Mouse (Mus musculus) midbrain, postnatal 0 days (tissue): ENCODE measurements around the gene Shprh. TPM values are rescaled to one million over a fixed set of nuclear protein-coding genes. Genes with fewer than 3 reads are reported as not detected.

ENCODE experiments used
- ATAC-seq: fragments of 200-750 bp; cut with Nextera tagmentation; 2 replicates; pipeline ENCODE4 v1.8.0; 2017; ENCODE audit warnings: moderate number of reproducible peaks, mild to moderate bottlenecking, moderate TSS enrichment, moderate library complexity; ENCODE audit not compliant: low FRiP score
- DNase-seq: peaks from one replicate; pipeline ENCODE4 v3.0.0-alpha.2; 2015; ENCODE audit warnings: low spot score
- H3K27ac ChIP-seq: fragments of 300-500 bp; sonication (generic); 2 replicates; pipeline ENCODE4 v1.5.1; 2014; ENCODE audit warnings: low read depth, mild to moderate bottlenecking, low read length, mixed read lengths
- H3K27me3 ChIP-seq: fragments of 300-500 bp; sonication (generic); 2 replicates; pipeline ENCODE4 v1.6.1; 2014; ENCODE audit warnings: low read length, control low read depth, mixed read lengths; ENCODE audit not compliant: insufficient read depth
- H3K36me3 ChIP-seq: fragments of 300-500 bp; sonication (generic); 2 replicates; pipeline ENCODE4 v1.6.1; 2014; ENCODE audit warnings: low read length, control low read depth, mixed read lengths; ENCODE audit not compliant: insufficient read depth
- H3K4me1 ChIP-seq: fragments of 300-500 bp; sonication (generic); 2 replicates; pipeline ENCODE4 v1.6.1; 2014; ENCODE audit warnings: mild to moderate bottlenecking, control low read depth, antibody characterized with exemption, low read length, mixed read lengths; ENCODE audit not compliant: insufficient read depth
- H3K4me2 ChIP-seq: fragments of 300-500 bp; sonication (generic); 2 replicates; pipeline ENCODE4 v1.6.1; 2014; ENCODE audit warnings: low read depth, mild to moderate bottlenecking, low read length, mixed read lengths; ENCODE audit not compliant: poor library complexity, severe bottlenecking
- H3K4me3 ChIP-seq: fragments of 300-500 bp; sonication (generic); 2 replicates; pipeline ENCODE4 v1.5.1; 2014; ENCODE audit warnings: low read depth, mild to moderate bottlenecking, low read length, moderate library complexity
- H3K9ac ChIP-seq: fragments of 300-500 bp; sonication (generic); replicated peaks from 2 replicates; pipeline ENCODE4 v1.6.1; 2014; ENCODE audit warnings: mild to moderate bottlenecking, low read length, moderate library complexity, mixed read lengths; ENCODE audit not compliant: poor library complexity, severe bottlenecking
- H3K9me3 ChIP-seq: fragments of 300-500 bp; sonication (generic); 2 replicates; pipeline ENCODE4 v1.6.1; 2016; ENCODE audit warnings: low read length, control low read depth
- CTCF ChIP-seq: IDR thresholded peaks from 2 replicates; pipeline ENCODE4 v1.5.1; 2016; ENCODE audit warnings: antibody characterized with exemption, mild to moderate bottlenecking
- WGBS: fragments of 180-500 bp; shearing (Covaris S2); extraction: QIAGEN DNeasy Blood & Tissue Kit; methylation state at CpG from one replicate; pipeline ENCODE4 v1.1.7; 2014; 5-methylcytosine and 5-hydroxymethylcytosine counted together
- polyA plus RNA-seq: library from polyadenylated mRNA; unstranded; fragments of >200 nt; fragmentation: Nextera tagmentation; extraction: Ambion mirVana; gene quantifications from 2 replicates; pipeline ENCODE4 v1.2.1, GENCODE M21; 2015
- total RNA-seq: library from RNA; depleted of rRNA; stranded (reverse); fragments of >200 nt; gene quantifications from 2 replicates; pipeline ENCODE4 v1.2.3, GENCODE M21; 2014; rRNA removed

Gene Shprh
- total RNA-seq = 27.5 and 29.0 TPM in 2 replicates
- polyA plus RNA-seq = 12.4 and 14.4 TPM in 2 replicates

- no peaks in the 10 kb centered on the region for H3K27me3 ChIP-seq
- no peaks in the 10 kb centered on the region for H3K9me3 ChIP-seq
- peak within 1 kb of the TSS; percentile 78 for H3K27ac ChIP-seq
- H3K36me3 ChIP-seq = peaks cover 8% of the 10 kb centered on the region; the same call in 1 of the 2 replicates
- DNase-seq (peak; percentile 99), ATAC-seq (peak; percentile 100)
- TF ChIP-seq CTCF = peak; percentile 67
- peak within 1 kb of the TSS; percentile 97 for H3K4me3 ChIP-seq
- H3K4me2 ChIP-seq = peak within 1 kb of the TSS; percentile 83
- H3K9ac ChIP-seq = peak within 1 kb of the TSS; percentile 90
- 1% methylated on average over 56 of the region's 60 CpGs for WGBS
- peaks cover 3% of the 10 kb centered on the region; the same call in 1 of the 2 replicates for H3K4me1 ChIP-seq
These were observed at the start of gene Shprh for GRCm38 (mm10) chr10:11148884-11149741. Gene Shprh (plus strand): TSS chr10:11149427.

DNA sequence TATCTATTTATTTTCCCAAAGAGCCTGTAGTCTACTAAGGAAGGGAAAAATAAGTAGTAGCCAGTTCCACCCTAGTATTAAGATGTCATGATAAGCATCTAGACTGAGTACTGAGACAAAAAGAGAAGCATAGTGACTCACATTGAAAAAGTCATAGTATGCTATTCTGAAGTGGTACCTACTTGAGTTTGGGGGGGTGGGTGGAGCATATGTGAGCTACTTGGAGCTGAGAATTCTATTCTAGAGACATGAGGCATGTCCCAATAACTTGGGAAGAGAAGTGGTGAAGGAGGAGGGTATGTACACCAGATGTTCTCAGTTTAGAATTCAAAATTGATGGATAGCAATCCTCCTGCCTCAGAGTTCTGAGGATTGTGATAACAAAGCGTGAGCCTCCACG lies 27.4 kb upstream of the Shprh start:
- Histone ChIP-seq H3K9ac (no peak overlapping the region), H3K36me3 (no peaks in the 10 kb centered on the region), H3K9me3 (no peaks in the 10 kb centered on the region), H3K4me3 (no peak overlapping the region), H3K27ac (no peak overlapping the region), H3K27me3 (no peaks in the 10 kb centered on the region), H3K4me2 (no peak overlapping the region), H3K4me1 (no peaks in the 10 kb centered on the region)
- TF ChIP-seq CTCF = no peak
- WGBS = 97% methylated on average over 2 of the region's 2 CpGs
- ATAC-seq = no peak
- no peak for DNase-seq

- Histone ChIP-seq H3K9me3 (0 out of 2 replicates have a peak, but pooled peaks cover 5% of the 10 kb centered on the region), H3K9ac (no peak overlapping the region)
- no peak for TF ChIP-seq CTCF
These were observed 3.6 kb upstream of the Shprh start for GRCm38 (mm10) chr10:11145580-11145979.

GRCm38 (mm10) chr10:11148446-11148845 lies 781 bp upstream of the Shprh start:
- peak overlapping the region; percentile 34; the same call in 1 of the 2 replicates for H3K4me2 ChIP-seq
- H3K9ac ChIP-seq = no peak overlapping the region
- 90% methylated on average over 4 of the region's 4 CpGs for WGBS
- no peak overlapping the region for H3K27ac ChIP-seq
- no peaks in the 10 kb centered on the region for H3K27me3 ChIP-seq
- ATAC-seq (no peak), DNase-seq (no peak)
- H3K4me1 ChIP-seq = no peaks in the 10 kb centered on the region; the same call in 1 of the 2 replicates
- no peaks in the 10 kb centered on the region for H3K9me3 ChIP-seq
- H3K4me3 ChIP-seq = peak overlapping the region; percentile 97; the same call in 1 of the 2 replicates
- TF ChIP-seq CTCF = no peak
- peaks cover 8% of the 10 kb centered on the region; the same call in 1 of the 2 replicates for H3K36me3 ChIP-seq

More at GRCm38 (mm10) chr10:11145580-11145979, 3.6 kb upstream of the Shprh start:
- no peak overlapping the region for H3K27ac ChIP-seq
- no peak overlapping the region for H3K4me2 ChIP-seq
- H3K27me3 ChIP-seq = no peaks in the 10 kb centered on the region
- H3K4me3 ChIP-seq = no peak overlapping the region
- ATAC-seq (no peak), DNase-seq (no peak)
- no peaks in the 10 kb centered on the region for H3K4me1 ChIP-seq
- H3K36me3 ChIP-seq = no peaks in the 10 kb centered on the region

DNA sequence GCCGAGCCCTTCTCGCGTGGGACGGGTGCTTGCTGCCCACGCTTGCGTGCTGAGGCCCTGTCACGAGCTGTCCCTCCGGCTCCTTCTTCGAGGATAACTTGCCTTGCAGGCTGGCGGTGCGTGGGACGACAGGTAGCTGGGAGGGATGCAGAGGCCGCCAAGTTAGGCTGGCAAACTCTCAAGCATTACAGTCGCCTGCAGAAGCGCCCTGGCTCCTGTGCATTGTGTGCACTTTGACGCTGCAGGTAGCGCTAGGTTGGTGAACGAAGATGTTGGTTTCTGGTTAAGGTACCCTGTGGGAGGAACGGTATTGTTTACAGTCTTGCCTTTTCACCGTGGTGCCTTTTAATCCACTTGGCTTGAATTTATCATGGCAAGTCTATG lies 507 bp downstream of the Shprh start:
- no peaks in the 10 kb centered on the region for H3K9me3 ChIP-seq
- peak overlapping the region; percentile 78 for H3K27ac ChIP-seq
- peak; percentile 43 for DNase-seq
- 1% methylated on average over 20 of the region's 20 CpGs for WGBS
- H3K4me2 ChIP-seq = peak overlapping the region; percentile 83
- H3K27me3 ChIP-seq = no peaks in the 10 kb centered on the region
- peak overlapping the region; percentile 90 for H3K9ac ChIP-seq
- H3K4me3 ChIP-seq = peak overlapping the region; percentile 97
- TF ChIP-seq CTCF = no peak
- H3K36me3 ChIP-seq = peaks cover 8% of the 10 kb centered on the region; the same call in 1 of the 2 replicates
- peaks cover 3% of the 10 kb centered on the region; the same call in 1 of the 2 replicates for H3K4me1 ChIP-seq
- ATAC-seq = no peak

GRCm38 (mm10) chr10:11151644-11152043 lies 2.4 kb downstream of the Shprh start:
- no peak for TF ChIP-seq CTCF
- H3K4me2 ChIP-seq = no peak overlapping the region
- H3K4me3 ChIP-seq = no peak overlapping the region
- H3K36me3 ChIP-seq = peaks cover 13% of the 10 kb centered on the region
- no peaks in the 10 kb centered on the region for H3K9me3 ChIP-seq
- H3K9ac ChIP-seq = no peak overlapping the region
- H3K4me1 ChIP-seq = peaks cover 3% of the 10 kb centered on the region; the same call in 1 of the 2 replicates
- 97% methylated on average over 14 of the region's 14 CpGs for WGBS
- DNase-seq = no peak
- H3K27ac ChIP-seq = no peak overlapping the region
- ATAC-seq = no peak
- H3K27me3 ChIP-seq = no peaks in the 10 kb centered on the region
